Mouse (Mus musculus): ENCODE data around the gene Brinp1. TPM values are rescaled to one million over a fixed set of nuclear protein-coding genes. Genes with fewer than 3 reads are reported as not detected.

Gene Brinp1
- polyA plus RNA-seq, 1 experiment, result 122 TPM

- TF ChIP-seq CTCF (IDR thresholded peaks at IDR 0.05; ENCODE audit: extremely low read depth, insufficient read depth, low read length), result no peak
- no peak for TF ChIP-seq POLR2A (IDR thresholded peaks at IDR 0.05; ENCODE audit: extremely low read depth, insufficient read depth, low read length)
- no peak overlapping the region for H3K4me3 ChIP-seq (ENCODE audit: insufficient read depth, low read length)
These were observed 31.7 kb downstream of the Brinp1 start for GRCm38 (mm10) chr4:68922504-68922903.

GRCm38 (mm10) chr4:68920127-68920526, 34.1 kb downstream of the Brinp1 start:
- Histone ChIP-seq H3K27ac (ENCODE audit: insufficient read depth, low read length) (no peak overlapping the region), H3K4me1 (ENCODE audit: control insufficient read depth, insufficient read depth, low read length) (peaks cover 2% of the 10 kb centered on the region; the same call in 1 of the 2 replicates), H3K4me3 (ENCODE audit: insufficient read depth, low read length) (no peak overlapping the region)
- TF ChIP-seq POLR2A (IDR thresholded peaks at IDR 0.05; ENCODE audit: extremely low read depth, insufficient read depth, low read length) (no peak), CTCF (IDR thresholded peaks at IDR 0.05; ENCODE audit: extremely low read depth, insufficient read depth, low read length) (no peak)

More at GRCm38 (mm10) chr4:68922504-68922903, 31.7 kb downstream of the Brinp1 start:
- no peak overlapping the region for H3K27ac ChIP-seq (ENCODE audit: insufficient read depth, low read length)
- peaks cover 2% of the 10 kb centered on the region; the same call in 1 of the 2 replicates for H3K4me1 ChIP-seq (ENCODE audit: control insufficient read depth, insufficient read depth, low read length)

GRCm38 (mm10) chr4:68910942-68911341, 43.3 kb downstream of the Brinp1 start:
- no peak for TF ChIP-seq POLR2A (IDR thresholded peaks at IDR 0.05; ENCODE audit: extremely low read depth, insufficient read depth, low read length)
- TF ChIP-seq CTCF (IDR thresholded peaks at IDR 0.05; ENCODE audit: extremely low read depth, insufficient read depth, low read length), result no peak
- H3K4me3 ChIP-seq (ENCODE audit: insufficient read depth, low read length), result no peak overlapping the region
- peaks cover 12% of the 10 kb centered on the region; the same call in 1 of the 2 replicates for H3K4me1 ChIP-seq (ENCODE audit: control insufficient read depth, insufficient read depth, low read length)
- H3K27ac ChIP-seq (ENCODE audit: insufficient read depth, low read length), result no peak overlapping the region

GRCm38 (mm10) chr4:68906417-68907210, 47.6 kb downstream of the Brinp1 start:
- Histone ChIP-seq H3K27ac (ENCODE audit: insufficient read depth, low read length) (no peak overlapping the region), H3K4me3 (ENCODE audit: insufficient read depth, low read length) (no peak overlapping the region), H3K4me1 (ENCODE audit: control insufficient read depth, insufficient read depth, low read length) (peaks cover 9% of the 10 kb centered on the region; the same call in 1 of the 2 replicates)
- no peak for TF ChIP-seq POLR2A (IDR thresholded peaks at IDR 0.05; ENCODE audit: extremely low read depth, insufficient read depth, low read length)
- no peak for TF ChIP-seq CTCF (IDR thresholded peaks at IDR 0.05; ENCODE audit: extremely low read depth, insufficient read depth, low read length)

GRCm38 (mm10) chr4:68890526-68890925, 63.7 kb downstream of the Brinp1 start:
- TF ChIP-seq POLR2A (IDR thresholded peaks at IDR 0.05; ENCODE audit: extremely low read depth, insufficient read depth, low read length) (no peak), CTCF (IDR thresholded peaks at IDR 0.05; ENCODE audit: extremely low read depth, insufficient read depth, low read length) (no peak)
- no peak overlapping the region for H3K27ac ChIP-seq (ENCODE audit: insufficient read depth, low read length)
- H3K4me3 ChIP-seq (ENCODE audit: insufficient read depth, low read length), result no peak overlapping the region
- H3K4me1 ChIP-seq (ENCODE audit: control insufficient read depth, insufficient read depth, low read length), result peaks cover 4% of the 10 kb centered on the region; the same call in 1 of the 2 replicates

- Histone ChIP-seq H3K27ac (ENCODE audit: insufficient read depth, low read length) (no peak overlapping the region), H3K4me1 (ENCODE audit: control insufficient read depth, insufficient read depth, low read length) (peaks cover 5% of the 10 kb centered on the region; the same call in 1 of the 2 replicates), H3K4me3 (ENCODE audit: insufficient read depth, low read length) (no peak overlapping the region)
- no peak for TF ChIP-seq POLR2A (IDR thresholded peaks at IDR 0.05; ENCODE audit: extremely low read depth, insufficient read depth, low read length)
- TF ChIP-seq CTCF (IDR thresholded peaks at IDR 0.05; ENCODE audit: extremely low read depth, insufficient read depth, low read length), result no peak
These were observed 67.9 kb downstream of the Brinp1 start for GRCm38 (mm10) chr4:68886276-68886675.

- Histone ChIP-seq H3K4me3 (ENCODE audit: insufficient read depth, low read length) (no peak overlapping the region), H3K4me1 (ENCODE audit: control insufficient read depth, insufficient read depth, low read length) (no peaks in the 10 kb centered on the region; the same call in 1 of the 2 replicates), H3K27ac (ENCODE audit: insufficient read depth, low read length) (no peak overlapping the region)
- TF ChIP-seq POLR2A (IDR thresholded peaks at IDR 0.05; ENCODE audit: extremely low read depth, insufficient read depth, low read length), result no peak
- no peak for TF ChIP-seq CTCF (IDR thresholded peaks at IDR 0.05; ENCODE audit: extremely low read depth, insufficient read depth, low read length)
These were observed 82.2 kb downstream of the Brinp1 start for GRCm38 (mm10) chr4:68872028-68872427.

- Histone ChIP-seq H3K27ac (ENCODE audit: insufficient read depth, low read length) (no peak overlapping the region), H3K4me1 (ENCODE audit: control insufficient read depth, insufficient read depth, low read length) (peaks cover 3% of the 10 kb centered on the region; the same call in 1 of the 2 replicates), H3K4me3 (ENCODE audit: insufficient read depth, low read length) (no peak overlapping the region)
- no peak for TF ChIP-seq CTCF (IDR thresholded peaks at IDR 0.05; ENCODE audit: extremely low read depth, insufficient read depth, low read length)
- TF ChIP-seq POLR2A (IDR thresholded peaks at IDR 0.05; ENCODE audit: extremely low read depth, insufficient read depth, low read length), result no peak
These were observed 88.9 kb downstream of the Brinp1 start for GRCm38 (mm10) chr4:68865135-68865767.

- Histone ChIP-seq H3K4me1 (ENCODE audit: control insufficient read depth, insufficient read depth, low read length) (peaks cover 3% of the 10 kb centered on the region; the same call in 1 of the 2 replicates), H3K4me3 (ENCODE audit: insufficient read depth, low read length) (no peak overlapping the region), H3K27ac (ENCODE audit: insufficient read depth, low read length) (no peak overlapping the region)
- no peak for TF ChIP-seq CTCF (IDR thresholded peaks at IDR 0.05; ENCODE audit: extremely low read depth, insufficient read depth, low read length)
- no peak for TF ChIP-seq POLR2A (IDR thresholded peaks at IDR 0.05; ENCODE audit: extremely low read depth, insufficient read depth, low read length)
These were observed 89.5 kb downstream of the Brinp1 start for GRCm38 (mm10) chr4:68864668-68865067.
